Mouse (Mus musculus) cortical plate, adult 2 months (tissue): Measurements from ENCODE around the gene Naif1.
A peak's percentile ranks its signal among the peaks of the same experiment; 100 is the strongest.

Experiments used
- CTCF ChIP-seq: fragments of 200-500 bp; IDR thresholded peaks from 2 replicates; pipeline ENCODE4 v1.5.1; 2011; ENCODE audit warnings: mild to moderate bottlenecking, control low read depth, low read length; ENCODE audit not compliant: insufficient read depth; ENCODE audit errors: extremely low read depth
- POLR2A ChIP-seq: fragments of 200-500 bp; IDR thresholded peaks from 2 replicates; pipeline ENCODE4 v1.6.1; 2011; ENCODE audit warnings: mild to moderate bottlenecking, low read length, control low read depth; ENCODE audit not compliant: insufficient read depth; ENCODE audit errors: extremely low read depth

DNA sequence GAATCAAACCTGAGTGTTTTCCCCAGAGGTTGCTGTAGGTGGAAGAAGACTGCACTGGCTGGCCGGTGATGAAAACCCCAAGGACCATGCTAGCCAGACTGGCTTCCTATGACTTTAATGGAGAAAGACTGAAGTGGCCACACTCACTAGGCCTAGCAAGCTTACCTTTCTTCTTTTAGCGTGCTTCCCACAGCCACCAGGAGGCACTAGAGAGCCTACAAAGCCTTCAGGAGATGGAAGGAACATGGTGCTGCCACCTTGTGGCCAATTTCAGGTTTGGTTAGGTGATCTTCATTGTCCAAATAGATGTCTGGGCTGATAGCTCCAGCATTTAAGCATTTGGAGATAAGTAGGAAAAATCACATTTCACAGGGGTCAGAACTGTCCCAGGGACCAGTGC, 45.6 kb upstream of the Naif1 start:
- TF ChIP-seq CTCF = peak; percentile 100
- no peak for TF ChIP-seq POLR2A
